Mouse (Mus musculus): Measurements from ENCODE around the gene Tacr1. TPM values are rescaled to one million over a fixed set of nuclear protein-coding genes. Genes with fewer than 3 reads are reported as not detected.

Tacr1 gene
- polyA plus RNA-seq, 1 experiment = 0.05 TPM

GRCm38 (mm10) chr6:82525107-82525867, 123.2 kb downstream of the Tacr1 start:
- WGBS = 29% methylated on average over 3 of the region's 3 CpGs
- DNase-seq = peak; percentile 2
- Histone ChIP-seq H3K27me3 (replicated peaks; ENCODE audit: control insufficient read depth, insufficient read depth, low read length) (no peaks in the 10 kb centered on the region), H3K4me3 (ENCODE audit: insufficient read depth, low read depth, low read length) (no peak overlapping the region), H3K36me3 (ENCODE audit: control insufficient read depth, insufficient read depth, low read length) (no peaks in the 10 kb centered on the region), H3K27ac (ENCODE audit: insufficient read depth, low read depth, low read length) (no peak overlapping the region), H3K4me1 (ENCODE audit: control insufficient read depth, insufficient read depth, low read length) (no peaks in the 10 kb centered on the region)
- no peak for TF ChIP-seq CTCF (conservative IDR thresholded peaks at IDR 0.05; ENCODE audit: insufficient read depth, insufficient read length, low read depth, low read length)

GRCm38 (mm10) chr6:82528631-82529030, 126.5 kb downstream of the Tacr1 start:
- H3K4me1 ChIP-seq (ENCODE audit: control insufficient read depth, insufficient read depth, low read length) = no peaks in the 10 kb centered on the region
- H3K4me3 ChIP-seq (ENCODE audit: insufficient read depth, low read depth, low read length) = no peak overlapping the region
- no peak for DNase-seq
- no peaks in the 10 kb centered on the region for H3K27me3 ChIP-seq (replicated peaks; ENCODE audit: control insufficient read depth, insufficient read depth, low read length)
- no peaks in the 10 kb centered on the region for H3K36me3 ChIP-seq (ENCODE audit: control insufficient read depth, insufficient read depth, low read length)
- no peak overlapping the region for H3K27ac ChIP-seq (ENCODE audit: insufficient read depth, low read depth, low read length)
- 56% methylated on average over 2 of the region's 2 CpGs for WGBS
- TF ChIP-seq CTCF (conservative IDR thresholded peaks at IDR 0.05; ENCODE audit: insufficient read depth, insufficient read length, low read depth, low read length) (no peak), POLR2A (IDR thresholded peaks at IDR 0.05; ENCODE audit: low read depth, low read length) (no peak)

DNA sequence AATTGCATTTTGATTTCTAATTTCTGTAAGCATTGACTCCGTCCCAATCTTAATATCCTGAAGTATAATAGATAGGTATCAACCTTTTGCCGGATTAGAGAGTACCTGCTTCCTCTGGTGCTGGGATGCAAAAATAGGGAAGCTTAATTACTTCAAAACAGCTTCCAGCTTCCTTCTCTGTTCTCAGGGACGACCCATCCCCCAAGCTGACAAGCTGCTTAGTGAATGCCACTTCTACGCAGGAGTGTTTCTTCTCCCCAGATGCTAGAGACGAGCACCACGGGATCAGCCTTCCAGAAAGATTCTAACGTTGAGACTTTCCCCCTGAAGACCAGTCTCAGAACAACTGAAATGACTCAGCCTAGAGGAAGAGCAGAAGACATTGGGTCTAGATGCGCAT, 134.5 kb downstream of the Tacr1 start:
- 53% methylated on average over 8 of the region's 8 CpGs for WGBS
- no peak for TF ChIP-seq POLR2A (IDR thresholded peaks at IDR 0.05; ENCODE audit: low read depth, low read length)
- no peak for TF ChIP-seq CTCF (conservative IDR thresholded peaks at IDR 0.05; ENCODE audit: insufficient read depth, insufficient read length, low read depth, low read length)
- Histone ChIP-seq H3K27ac (ENCODE audit: insufficient read depth, low read depth, low read length) (no peak overlapping the region), H3K36me3 (ENCODE audit: control insufficient read depth, insufficient read depth, low read length) (no peaks in the 10 kb centered on the region), H3K27me3 (replicated peaks; ENCODE audit: control insufficient read depth, insufficient read depth, low read length) (no peaks in the 10 kb centered on the region), H3K4me1 (ENCODE audit: control insufficient read depth, insufficient read depth, low read length) (no peaks in the 10 kb centered on the region), H3K4me3 (ENCODE audit: insufficient read depth, low read depth, low read length) (no peak overlapping the region)
- DNase-seq = no peak

DNA sequence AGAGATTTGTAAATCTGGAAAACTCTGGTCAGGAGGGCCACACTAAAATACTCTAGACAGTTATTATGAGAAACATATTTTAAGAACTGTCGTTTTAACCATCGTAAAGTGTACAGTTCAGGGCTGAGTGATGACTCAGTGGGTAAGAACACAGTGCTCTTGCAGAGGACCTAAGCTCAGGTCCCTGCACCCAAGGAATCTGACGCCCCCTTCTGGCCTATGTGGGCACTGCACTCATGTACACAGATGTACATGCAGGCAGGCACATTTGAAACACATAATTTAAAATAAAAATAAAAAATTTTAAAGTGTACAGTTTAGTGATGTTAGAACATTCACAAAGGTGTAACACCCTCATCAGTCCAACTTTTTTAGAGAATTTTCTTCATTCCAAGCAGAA, 147.1 kb downstream of the Tacr1 start:
- TF ChIP-seq POLR2A (IDR thresholded peaks at IDR 0.05; ENCODE audit: low read depth, low read length) (no peak), CTCF (conservative IDR thresholded peaks at IDR 0.05; ENCODE audit: insufficient read depth, insufficient read length, low read depth, low read length) (no peak)
- Histone ChIP-seq H3K27me3 (replicated peaks; ENCODE audit: control insufficient read depth, insufficient read depth, low read length) (no peaks in the 10 kb centered on the region), H3K36me3 (ENCODE audit: control insufficient read depth, insufficient read depth, low read length) (no peaks in the 10 kb centered on the region), H3K27ac (ENCODE audit: insufficient read depth, low read depth, low read length) (no peak overlapping the region), H3K4me1 (ENCODE audit: control insufficient read depth, insufficient read depth, low read length) (no peaks in the 10 kb centered on the region), H3K4me3 (ENCODE audit: insufficient read depth, low read depth, low read length) (no peak overlapping the region)
- DNase-seq = no peak
- WGBS = 46% methylated on average over 3 of the region's 3 CpGs

GRCm38 (mm10) chr6:82575445-82575844, 173.3 kb downstream of the Tacr1 start:
- Histone ChIP-seq H3K4me3 (ENCODE audit: insufficient read depth, low read depth, low read length) (no peak overlapping the region), H3K4me1 (ENCODE audit: control insufficient read depth, insufficient read depth, low read length) (no peaks in the 10 kb centered on the region), H3K27me3 (replicated peaks; ENCODE audit: control insufficient read depth, insufficient read depth, low read length) (no peaks in the 10 kb centered on the region), H3K36me3 (ENCODE audit: control insufficient read depth, insufficient read depth, low read length) (no peaks in the 10 kb centered on the region), H3K27ac (ENCODE audit: insufficient read depth, low read depth, low read length) (no peak overlapping the region)
- TF ChIP-seq CTCF (conservative IDR thresholded peaks at IDR 0.05; ENCODE audit: insufficient read depth, insufficient read length, low read depth, low read length) = no peak
- TF ChIP-seq POLR2A (IDR thresholded peaks at IDR 0.05; ENCODE audit: low read depth, low read length) = no peak
- 76% methylated on average over 5 of the region's 5 CpGs for WGBS
- no peak for DNase-seq

GRCm38 (mm10) chr6:82585396-82585795, 183.3 kb downstream of the Tacr1 start:
- TF ChIP-seq POLR2A (IDR thresholded peaks at IDR 0.05; ENCODE audit: low read depth, low read length) (no peak), CTCF (conservative IDR thresholded peaks at IDR 0.05; ENCODE audit: insufficient read depth, insufficient read length, low read depth, low read length) (no peak)
- H3K27ac ChIP-seq (ENCODE audit: insufficient read depth, low read depth, low read length) = no peak overlapping the region
- H3K27me3 ChIP-seq (replicated peaks; ENCODE audit: control insufficient read depth, insufficient read depth, low read length) = no peaks in the 10 kb centered on the region; the same call in 1 of the 2 replicates
- H3K4me3 ChIP-seq (ENCODE audit: insufficient read depth, low read depth, low read length) = no peak overlapping the region
- 75% methylated on average over 6 of the region's 6 CpGs for WGBS
- H3K36me3 ChIP-seq (ENCODE audit: control insufficient read depth, insufficient read depth, low read length) = no peaks in the 10 kb centered on the region
- H3K4me1 ChIP-seq (ENCODE audit: control insufficient read depth, insufficient read depth, low read length) = no peaks in the 10 kb centered on the region
- DNase-seq = no peak

DNA sequence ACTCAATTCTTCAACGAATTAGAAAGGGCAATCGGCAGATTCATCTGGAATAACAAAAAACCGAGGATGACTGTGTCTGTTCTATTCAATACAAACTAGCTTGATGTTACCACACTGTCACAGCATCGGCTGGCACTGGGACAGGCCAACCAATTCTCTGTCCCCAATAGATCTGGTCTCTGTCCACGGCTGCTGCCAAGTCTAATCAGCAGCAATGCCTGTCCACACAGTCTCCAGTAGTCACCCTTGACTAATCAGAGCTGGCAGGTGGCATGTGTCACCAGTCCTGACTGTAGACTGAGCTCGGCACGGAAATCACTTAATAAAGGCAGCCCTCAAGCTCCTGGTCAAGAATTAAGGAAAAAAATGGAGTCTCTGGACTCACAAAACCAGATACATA, 187.3 kb downstream of the Tacr1 start:
- no peak for DNase-seq
- Histone ChIP-seq H3K36me3 (ENCODE audit: control insufficient read depth, insufficient read depth, low read length) (no peaks in the 10 kb centered on the region), H3K4me1 (ENCODE audit: control insufficient read depth, insufficient read depth, low read length) (no peaks in the 10 kb centered on the region), H3K27me3 (replicated peaks; ENCODE audit: control insufficient read depth, insufficient read depth, low read length) (no peaks in the 10 kb centered on the region), H3K4me3 (ENCODE audit: insufficient read depth, low read depth, low read length) (no peak overlapping the region), H3K27ac (ENCODE audit: insufficient read depth, low read depth, low read length) (no peak overlapping the region)
- TF ChIP-seq POLR2A (IDR thresholded peaks at IDR 0.05; ENCODE audit: low read depth, low read length) (no peak), CTCF (conservative IDR thresholded peaks at IDR 0.05; ENCODE audit: insufficient read depth, insufficient read length, low read depth, low read length) (no peak)
- WGBS = 56% methylated on average over 7 of the region's 7 CpGs

All from kidney, adult 2 months (tissue).